Mouse (Mus musculus): ENCODE data around the gene Tenm3.

DNA sequence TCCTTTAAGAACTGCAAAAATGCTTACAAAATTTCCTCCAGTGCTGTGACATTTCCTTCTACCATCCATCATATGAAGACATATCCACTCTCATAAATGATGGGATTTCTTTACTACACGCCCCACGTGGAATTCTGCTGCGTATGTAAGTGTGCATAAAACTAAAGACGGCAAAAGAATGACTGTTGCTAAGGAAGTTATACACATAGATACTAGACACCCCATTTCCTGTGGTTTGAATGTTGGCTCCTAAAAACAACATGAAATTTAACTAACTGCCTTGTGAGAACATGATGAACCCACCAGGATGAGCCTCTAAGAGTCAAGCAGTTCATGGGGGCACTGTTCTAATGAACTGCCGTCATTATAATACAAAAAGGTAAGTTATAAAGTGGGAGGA is 312.0 kb downstream of the Tenm3 start:
- TF ChIP-seq CTCF (IDR thresholded peaks at IDR 0.05; ENCODE audit: borderline replicate concordance, control insufficient read depth, extremely low read depth, insufficient read depth, low read length, poor library complexity) = no peak
- TF ChIP-seq POLR2A (IDR thresholded peaks at IDR 0.05; ENCODE audit: control insufficient read depth, extremely low read depth, insufficient read depth, low read length, poor library complexity) = no peak

Measured in thymus, adult 2 months (tissue).